11 mouse cellular contexts compared by ENCODE assay signal in the genomic region with DNA sequence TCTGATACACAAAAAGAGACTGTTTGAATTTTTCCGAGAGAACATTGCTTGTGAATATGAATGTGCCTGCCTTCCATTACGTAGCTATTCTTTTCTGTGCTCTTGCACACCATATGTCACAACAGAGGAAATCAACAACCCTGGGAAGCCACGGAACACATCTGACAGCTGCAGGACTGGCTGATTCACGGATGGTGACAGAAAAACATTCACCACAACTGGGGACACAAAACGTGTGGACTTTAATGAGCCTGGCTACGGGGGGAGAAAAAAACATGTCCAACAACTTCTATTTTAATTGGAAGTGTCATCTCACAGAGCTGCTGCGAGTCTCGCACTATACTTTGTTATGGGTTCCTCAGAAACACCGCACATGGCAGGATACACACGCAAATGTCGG.
DNase-seq lines count a peak whose midpoint lies in the region; ATAC-seq and TF ChIP-seq lines count a peak whose summit lies in the region.
"Had no signal": no experiment of that assay in that cellular context is flagged by ENCODE, and none has a peak within 500 bp of the region (broad histone marks: within the 10 kb centered on the region; RNA-seq: fewer than 3 reads in every experiment).

No protein-coding gene starts in this region.

- no peak for DNase-seq in cerebellum, adult 11-12 months
- DNase-seq in layer of hippocampus, adult 9-10 months (ENCODE audit: low spot score), result peak; percentile 31
- peak; percentile 34 to 64 for DNase-seq in right cerebral cortex, postnatal 10 days (ENCODE audit: low spot score in 2 of 2)
- DNase-seq in kidney, adult 2 months, result no peak
- no peak for DNase-seq in thymus, postnatal 4 days
- DNase-seq: liver, embryonic 13.5 days had no signal

- peaks cover 30% of the 10 kb centered on the region for H3K4me1 ChIP-seq in hindbrain, embryonic 16.5 days (ENCODE audit: control insufficient read depth, insufficient read depth, low read depth, low read length)
- peaks cover 24% of the 10 kb centered on the region for H3K4me1 ChIP-seq in hindbrain, embryonic 12.5 days
- peaks cover 3% of the 10 kb centered on the region; the same call in 1 of the 2 replicates for H3K4me1 ChIP-seq in kidney, adult 2 months (ENCODE audit: control insufficient read depth, insufficient read depth, low read length)
- H3K4me1 ChIP-seq: intestine, embryonic 15.5 days; liver, embryonic 13.5 days had no signal

- no peak overlapping the region for H3K9ac ChIP-seq in hindbrain, embryonic 16.5 days (ENCODE audit: low read depth, low read length)
- H3K9ac ChIP-seq in hindbrain, embryonic 12.5 days, result no peak overlapping the region
- H3K9ac ChIP-seq: intestine, embryonic 15.5 days; liver, embryonic 13.5 days had no signal

- WGBS in hindbrain, embryonic 16.5 days, result 39% methylated on average over 11 of the region's 11 CpGs
- WGBS in hindbrain, embryonic 12.5 days, result 55% methylated on average over 11 of the region's 11 CpGs
- WGBS in kidney, adult 2 months, result 74% methylated on average over 11 of the region's 11 CpGs

- no peak for TF ChIP-seq POLR2A in kidney, adult 2 months (IDR thresholded peaks at IDR 0.05; ENCODE audit: low read depth, low read length)

- H3K4me2 ChIP-seq in hindbrain, embryonic 16.5 days (ENCODE audit: low read length), result peak overlapping the region; percentile 32
- H3K4me2 ChIP-seq in hindbrain, embryonic 12.5 days (replicated peaks), result no peak overlapping the region
- H3K4me2 ChIP-seq: intestine, embryonic 15.5 days; liver, embryonic 13.5 days had no signal

- peak; percentile 36; the same call in 1 of the 2 replicates for ATAC-seq in cerebellum, adult (ENCODE audit: insufficient number of reproducible peaks, low FRiP score, low TSS enrichment)
- ATAC-seq in hindbrain, embryonic 16.5 days, result no peak
- no peak for ATAC-seq in hindbrain, embryonic 12.5 days (ENCODE audit: low FRiP score)
- ATAC-seq: intestine, embryonic 15.5 days had no signal

- no peaks in the 10 kb centered on the region for H3K27me3 ChIP-seq in hindbrain, embryonic 16.5 days (replicated peaks; ENCODE audit: control insufficient read depth, insufficient read depth, low read length)
- H3K27me3 ChIP-seq in hindbrain, embryonic 12.5 days, result no peaks in the 10 kb centered on the region
- H3K27me3 ChIP-seq in kidney, adult 2 months (replicated peaks; ENCODE audit: control insufficient read depth, insufficient read depth, low read length), result no peaks in the 10 kb centered on the region; the same call in 1 of the 2 replicates
- H3K27me3 ChIP-seq: intestine, embryonic 15.5 days; liver, embryonic 13.5 days had no signal

- no peak overlapping the region for H3K4me3 ChIP-seq in hindbrain, embryonic 16.5 days (ENCODE audit: low read length)
- no peak overlapping the region for H3K4me3 ChIP-seq in hindbrain, embryonic 12.5 days
- H3K4me3 ChIP-seq in kidney, adult 2 months (ENCODE audit: insufficient read depth, low read depth, low read length), result no peak overlapping the region
- H3K4me3 ChIP-seq: intestine, embryonic 15.5 days; liver, embryonic 13.5 days had no signal

- no peaks in the 10 kb centered on the region for H3K36me3 ChIP-seq in hindbrain, embryonic 16.5 days (ENCODE audit: control insufficient read depth, insufficient read depth, low read length)
- H3K36me3 ChIP-seq in hindbrain, embryonic 12.5 days, result no peaks in the 10 kb centered on the region
- H3K36me3 ChIP-seq in kidney, adult 2 months (ENCODE audit: control insufficient read depth, insufficient read depth, low read length), result no peaks in the 10 kb centered on the region
- H3K36me3 ChIP-seq: intestine, embryonic 15.5 days; liver, embryonic 13.5 days had no signal

- H3K9me3 ChIP-seq in hindbrain, embryonic 16.5 days (ENCODE audit: control insufficient read depth, low read length), result no peaks in the 10 kb centered on the region
- H3K9me3 ChIP-seq in hindbrain, embryonic 12.5 days (replicated peaks), result no peaks in the 10 kb centered on the region
- H3K9me3 ChIP-seq: intestine, embryonic 15.5 days had no signal

- H3K27ac ChIP-seq in hindbrain, embryonic 16.5 days (ENCODE audit: low read depth, low read length), result peak overlapping the region; percentile 1; the same call in 1 of the 2 replicates
- no peak overlapping the region for H3K27ac ChIP-seq in hindbrain, embryonic 12.5 days
- H3K27ac ChIP-seq in kidney, adult 2 months (ENCODE audit: insufficient read depth, low read depth, low read length), result no peak overlapping the region
- H3K27ac ChIP-seq: intestine, embryonic 15.5 days; liver, embryonic 13.5 days; macrophage had no signal

- TF ChIP-seq CTCF in kidney, adult 2 months (conservative IDR thresholded peaks at IDR 0.05; ENCODE audit: insufficient read depth, insufficient read length, low read depth, low read length), result no peak

Comparison
In these comparisons a context has a peak if more than half of its experiments do, and no peak if none do; other contexts are left out.
1. DNase-seq: peak in layer of hippocampus, adult 9-10 months (single experiment) and right cerebral cortex, postnatal 10 days (2 of 2); none in cerebellum, adult 11-12 months (single experiment), kidney, adult 2 months (single experiment) and thymus, postnatal 4 days (single experiment).